Mouse (Mus musculus) heart, adult 2 months (tissue): Measurements from ENCODE around the gene Mgat5. TPM values are rescaled to one million over a fixed set of nuclear protein-coding genes. Genes with fewer than 3 reads are reported as not detected.

Source experiments
- DNase-seq, 2 experiments: peaks; one replicate each; pipeline ENCODE4 v3.0.0; 2021
- H3K27ac ChIP-seq: fragments of 200-600 bp; 2 replicates; pipeline ENCODE4 v1.8.1; 2022
- H3K27me3 ChIP-seq: fragments of 200-500 bp; 2 replicates; pipeline ENCODE4 v1.6.1; 2012; ENCODE audit warnings: mild to moderate bottlenecking, low read length, inconsistent platforms, mixed read lengths; ENCODE audit not compliant: control insufficient read depth, insufficient read depth
- H3K36me3 ChIP-seq: fragments of 200-500 bp; 2 replicates; pipeline ENCODE4 v1.6.1; 2012; ENCODE audit warnings: low read length, inconsistent platforms; ENCODE audit not compliant: control insufficient read depth, insufficient read depth
- H3K4me1 ChIP-seq: fragments of 200-500 bp; 2 replicates; pipeline ENCODE4 v1.6.1; 2011; ENCODE audit warnings: low read length; ENCODE audit not compliant: control insufficient read depth, insufficient read depth
- H3K4me3 ChIP-seq: fragments of 200-600 bp; 2 replicates; pipeline ENCODE4 v1.8.1; 2022
- H3K79me2 ChIP-seq: fragments of 200-500 bp; replicated peaks from 2 replicates; pipeline ENCODE4 v1.6.1; 2012; ENCODE audit warnings: mild to moderate bottlenecking, inconsistent platforms, low read length, moderate library complexity, mixed read lengths; ENCODE audit not compliant: control insufficient read depth, insufficient read depth
- H3K9ac ChIP-seq: fragments of 200-500 bp; 2 replicates; pipeline ENCODE4 v1.6.1; 2012; ENCODE audit warnings: low read depth, mild to moderate bottlenecking, control low read depth, inconsistent platforms, low read length, mixed read lengths
- CTCF ChIP-seq: fragments of 200-600 bp; IDR thresholded peaks from 2 replicates; pipeline ENCODE4 v1.8.1; 2022; ENCODE audit warnings: antibody characterized with exemption, mild to moderate bottlenecking, moderate library complexity
- EP300 ChIP-seq: fragments of 200-500 bp; IDR thresholded peaks from 2 replicates; pipeline ENCODE4 v1.6.1; 2011; ENCODE audit warnings: low read depth, low read length, control low read depth; ENCODE audit not compliant: insufficient read depth
- POLR2A ChIP-seq: fragments of 200-500 bp; IDR thresholded peaks from 2 replicates; pipeline ENCODE4 v1.6.1; 2011; ENCODE audit warnings: mild to moderate bottlenecking, low read depth, low read length, control low read depth; ENCODE audit not compliant: insufficient read depth
- WGBS: fragments of 180-500 bp; shearing (Covaris S2); methylation state at CpG from one replicate; pipeline ENCODE4 v1.1.7; 2018; 5-methylcytosine and 5-hydroxymethylcytosine counted together
- intact Hi-C: fragments of 180-260 bp; cut with DNase I; formaldehyde crosslinking; loops from one replicate; pipeline ENCODE4 v1.15.1; 2025
- long read RNA-seq: library from polyadenylated mRNA; stranded (forward); transcript quantifications from one replicate; pipeline ENCODE4 v2.0.0, GENCODE M21; 2021
- polyA plus RNA-seq: library from polyadenylated mRNA; depleted of rRNA; stranded (reverse); fragments of >200 nt; gene quantifications from 2 replicates; pipeline ENCODE4 v1.2.3, GENCODE M21; 2012; rRNA removed
- total RNA-seq, 2 experiments: library from RNA; stranded (reverse); gene quantifications; 2 replicates each; pipeline ENCODE4 v1.2.3; 2021

Mgat5 gene
- 10 to 100 TPM; 13.6 to 16.7 TPM for total RNA-seq
- polyA plus RNA-seq, result 5.6 and 8.4 TPM in 2 replicates
- long read RNA-seq, partial matches to known transcripts, result 0 of 2 reads
- long read RNA-seq, other reads (novel, unspliced or antisense), result 2 of 2 reads

GRCm38 (mm10) chr1:127204817-127205485 is at the start of gene Mgat5:
Gene Mgat5 (plus strand): TSS chr1:127205015.
- H3K27me3 ChIP-seq, result no peaks in the 10 kb centered on the region
- WGBS, result under 1% methylated on average over 50 of the region's 51 CpGs
- no peaks in the 10 kb centered on the region for H3K36me3 ChIP-seq
- H3K4me1 ChIP-seq, result no peaks in the 10 kb centered on the region; the same call in 1 of the 2 replicates
- peak; percentile 90 to 93 for DNase-seq
- H3K9ac ChIP-seq, result peak within 1 kb of the TSS; percentile 78
- intact Hi-C loops, result loop anchor here (1.0 to 10.0 kb wide), 5 partner anchors 52 to 570 kb away; partner anchors contain the start of gene Ccnt2
- H3K27ac ChIP-seq, result peak within 1 kb of the TSS; percentile 96
- peak within 1 kb of the TSS; percentile 96 for H3K4me3 ChIP-seq
- H3K79me2 ChIP-seq, result peaks cover 2% of the 10 kb centered on the region; the same call in 1 of the 2 replicates
- TF ChIP-seq POLR2A (peak; percentile 66), EP300 (0 out of 2 replicates have a peak, but pooled peaks have one; percentile 12), CTCF (peak; percentile 46)

- Histone ChIP-seq H3K27ac (no peak overlapping the region), H3K4me3 (no peak overlapping the region), H3K9ac (no peak overlapping the region), H3K27me3 (no peaks in the 10 kb centered on the region), H3K4me1 (no peaks in the 10 kb centered on the region), H3K79me2 (no peaks in the 10 kb centered on the region), H3K36me3 (no peaks in the 10 kb centered on the region)
- DNase-seq, result no peak
- TF ChIP-seq POLR2A (no peak), CTCF (no peak), EP300 (no peak)
- intact Hi-C loops, result no loop called here
- 87% methylated on average over 5 of the region's 5 CpGs for WGBS
These were observed 44.6 kb upstream of the Mgat5 start for GRCm38 (mm10) chr1:127160118-127160760.

GRCm38 (mm10) chr1:127164589-127165160 is 40.1 kb upstream of the Mgat5 start:
- no peak overlapping the region for H3K9ac ChIP-seq
- no peaks in the 10 kb centered on the region for H3K4me1 ChIP-seq
- H3K4me3 ChIP-seq, result no peak overlapping the region
- intact Hi-C loops, result no loop called here
- no peak overlapping the region for H3K27ac ChIP-seq
- WGBS, result 86% methylated on average over 4 of the region's 4 CpGs
- TF ChIP-seq POLR2A (no peak), CTCF (no peak), EP300 (no peak)
- H3K36me3 ChIP-seq, result no peaks in the 10 kb centered on the region
- no peaks in the 10 kb centered on the region for H3K27me3 ChIP-seq
- no peak for DNase-seq
- H3K79me2 ChIP-seq, result no peaks in the 10 kb centered on the region

GRCm38 (mm10) chr1:127166521-127166920 is 38.3 kb upstream of the Mgat5 start:
- no peaks in the 10 kb centered on the region for H3K79me2 ChIP-seq
- no peaks in the 10 kb centered on the region for H3K27me3 ChIP-seq
- H3K9ac ChIP-seq, result no peak overlapping the region
- no peaks in the 10 kb centered on the region for H3K4me1 ChIP-seq
- intact Hi-C loops, result no loop called here
- no peaks in the 10 kb centered on the region for H3K36me3 ChIP-seq
- no peak for TF ChIP-seq CTCF
- no peak for TF ChIP-seq POLR2A
- no peak for TF ChIP-seq EP300
- H3K27ac ChIP-seq, result no peak overlapping the region
- DNase-seq, result no peak
- H3K4me3 ChIP-seq, result no peak overlapping the region

GRCm38 (mm10) chr1:127167586-127167985 is 37.2 kb upstream of the Mgat5 start:
- Histone ChIP-seq H3K4me3 (no peak overlapping the region), H3K4me1 (no peaks in the 10 kb centered on the region), H3K27me3 (no peaks in the 10 kb centered on the region), H3K27ac (no peak overlapping the region), H3K36me3 (no peaks in the 10 kb centered on the region), H3K9ac (no peak overlapping the region), H3K79me2 (no peaks in the 10 kb centered on the region)
- intact Hi-C loops, result no loop called here
- no peak for TF ChIP-seq CTCF
- TF ChIP-seq POLR2A, result no peak
- DNase-seq, result no peak
- WGBS, result 96% methylated on average over 1 of the region's 1 CpGs

- 71% methylated on average over 8 of the region's 8 CpGs for WGBS
- intact Hi-C loops, result no loop called here
These were observed 36.6 kb upstream of the Mgat5 start for GRCm38 (mm10) chr1:127168205-127168604.

More at GRCm38 (mm10) chr1:127168205-127168604, 36.6 kb upstream of the Mgat5 start:
- Histone ChIP-seq H3K27ac (no peak overlapping the region), H3K36me3 (no peaks in the 10 kb centered on the region), H3K27me3 (no peaks in the 10 kb centered on the region), H3K9ac (no peak overlapping the region), H3K4me3 (no peak overlapping the region), H3K79me2 (no peaks in the 10 kb centered on the region), H3K4me1 (no peaks in the 10 kb centered on the region)
- TF ChIP-seq CTCF (no peak), EP300 (no peak), POLR2A (no peak)
- DNase-seq, result no peak
